Mouse (Mus musculus) natural killer cell, adult 2 months (primary cell): ENCODE measurements around the gene Ppp1r9a.

ENCODE experiments used
- DNase-seq, 2 experiments: peaks; one replicate each; pipeline ENCODE4 v3.0.0; 2022; ENCODE audit warnings: low spot score in 2 of 2

Ppp1r9a gene

DNA sequence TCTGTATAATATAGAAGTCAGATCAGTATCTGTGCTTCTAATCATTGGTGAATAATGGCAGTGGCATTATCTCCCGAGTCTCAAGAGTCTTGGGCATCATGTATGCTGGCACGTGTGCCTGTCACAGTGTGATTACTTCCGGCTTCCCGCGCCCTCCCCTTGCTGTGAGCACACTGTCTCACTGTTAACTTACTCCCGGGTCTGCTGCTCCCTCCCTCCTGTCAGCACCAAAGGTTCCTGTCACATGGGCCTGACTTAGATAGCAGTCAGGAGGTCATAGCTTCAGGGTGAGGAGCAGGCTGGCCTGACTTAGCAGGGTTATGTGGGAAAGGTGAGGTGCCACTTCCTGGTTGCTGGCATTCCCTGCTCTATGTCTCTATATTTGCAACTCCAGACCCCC lies 201.1 kb downstream of the Ppp1r9a start:
- DNase-seq: no peak

DNA sequence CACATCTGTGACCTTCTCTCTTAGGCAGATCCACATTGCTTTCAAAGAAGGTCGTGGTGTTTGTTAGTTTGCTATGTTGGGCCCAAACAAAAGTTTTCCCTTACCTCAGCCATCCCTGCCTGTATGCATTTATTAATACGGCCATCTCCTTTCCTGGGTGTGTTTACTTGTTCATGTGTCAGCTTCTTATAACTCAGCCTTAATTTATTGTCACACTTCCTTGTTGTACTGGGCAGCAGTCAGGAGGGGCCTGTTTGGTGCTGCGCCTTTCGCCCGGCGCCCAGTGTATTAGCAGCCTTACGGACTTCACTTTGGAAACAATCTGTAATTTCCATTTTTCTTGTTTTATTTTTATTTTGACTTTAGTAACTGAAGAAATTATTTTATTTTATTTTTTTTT lies 201.5 kb downstream of the Ppp1r9a start:
- DNase-seq: no peak

DNA sequence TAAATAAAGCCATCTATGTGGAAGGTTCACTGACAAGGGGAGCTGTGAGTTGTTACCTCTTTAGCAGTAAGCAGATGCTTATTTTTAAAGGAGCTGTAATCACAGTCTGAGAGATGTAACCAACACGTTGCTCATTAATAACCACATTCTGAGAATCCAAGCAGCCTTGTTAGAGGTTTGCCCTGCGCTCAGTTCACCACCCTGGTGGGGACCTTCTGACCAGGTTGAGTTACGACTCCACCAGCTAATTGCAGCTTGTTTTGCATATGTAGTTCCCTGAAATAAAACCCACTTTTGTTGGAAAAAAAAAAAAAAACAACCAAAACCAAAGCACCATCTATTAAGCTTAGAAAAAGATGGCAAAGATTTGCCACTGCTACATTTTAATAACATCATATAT lies 205.8 kb downstream of the Ppp1r9a start:
- no peak for DNase-seq

DNA sequence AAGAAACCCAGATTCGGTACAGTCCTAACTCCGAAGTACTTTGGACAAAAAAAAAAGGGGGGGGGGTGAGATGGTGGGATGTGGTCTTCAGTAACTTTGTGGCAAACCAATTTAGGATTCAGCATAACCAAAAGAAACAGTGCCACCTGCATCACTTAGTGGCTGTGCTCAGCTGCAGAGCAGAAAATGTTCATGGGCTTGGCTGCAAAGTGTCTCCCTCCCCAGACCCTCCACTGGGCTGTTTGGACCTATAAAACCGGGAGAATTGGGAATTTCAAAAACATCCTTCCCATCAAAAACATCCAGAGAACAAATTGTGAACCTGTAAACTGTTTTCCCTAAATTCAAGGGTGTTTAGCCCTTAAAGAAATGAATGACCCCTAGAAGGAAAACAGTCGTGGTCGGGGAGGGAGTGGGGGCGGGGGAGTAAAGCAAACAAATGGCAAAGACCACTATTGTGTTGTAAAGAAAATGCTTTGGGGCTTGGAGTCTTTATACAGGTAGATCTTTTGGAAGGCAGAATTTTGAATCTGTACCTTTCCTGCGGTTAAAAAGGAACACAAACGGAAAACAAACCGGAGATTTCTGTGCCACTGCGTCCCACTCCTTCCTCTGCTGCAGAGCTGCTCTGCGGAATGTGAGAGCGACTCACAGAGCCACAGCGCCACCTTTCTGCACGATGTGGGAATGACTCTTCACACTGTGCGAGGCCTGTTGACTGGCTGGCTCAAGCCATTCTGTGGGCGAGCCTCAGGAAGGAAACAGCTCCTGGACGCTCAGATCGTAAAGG lies 207.4 kb downstream of the Ppp1r9a start:
- DNase-seq: peak; percentile 46 to 48

- DNase-seq: no peak
Measured at GRCm38 (mm10) chr6:5110715-5111048, 208.0 kb downstream of the Ppp1r9a start.

DNA sequence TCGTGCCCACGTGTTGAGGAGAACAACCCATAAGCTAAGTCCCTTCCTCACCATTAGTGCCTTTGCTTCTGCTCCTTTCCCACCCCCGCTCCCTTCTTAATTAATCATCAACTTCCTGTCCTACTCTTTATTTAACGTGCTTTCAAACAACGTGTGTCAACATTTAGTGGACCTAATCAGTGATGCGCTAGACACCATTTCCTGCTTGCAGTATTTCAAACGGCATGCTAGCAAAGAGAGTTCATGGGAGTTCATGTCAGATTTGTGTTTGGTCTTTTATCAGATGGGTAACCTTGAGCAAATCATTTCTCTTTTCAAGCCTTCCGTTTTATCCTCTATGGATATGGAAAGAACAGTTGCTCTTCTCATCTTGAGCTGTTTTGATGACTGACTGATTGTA lies 210.4 kb downstream of the Ppp1r9a start:
- no peak for DNase-seq

GRCm38 (mm10) chr6:5113734-5114133 lies 211.0 kb downstream of the Ppp1r9a start:
- DNase-seq: no peak

DNA sequence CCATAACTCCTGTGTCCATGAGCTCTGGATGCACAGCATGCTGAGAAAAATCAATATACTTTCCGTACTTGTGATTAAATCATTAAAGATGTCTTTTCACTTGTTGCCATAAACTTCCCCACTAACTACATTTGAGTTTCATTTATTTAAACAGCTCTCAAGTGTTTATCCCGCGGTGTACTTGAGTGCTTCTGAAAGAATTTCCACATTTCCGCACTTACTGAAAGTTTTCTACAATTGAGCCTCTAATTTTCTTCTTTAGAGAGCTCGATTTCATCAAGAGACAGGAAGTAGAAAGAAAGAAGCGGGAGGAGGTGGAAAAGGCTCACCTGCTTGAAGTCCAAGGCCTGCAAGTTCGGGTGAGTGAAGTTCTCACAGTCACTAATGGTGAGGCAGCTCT lies 212.1 kb downstream of the Ppp1r9a start:
- DNase-seq: no peak

- DNase-seq: no peak
Measured at GRCm38 (mm10) chr6:5119181-5119910, 216.6 kb downstream of the Ppp1r9a start.

DNA sequence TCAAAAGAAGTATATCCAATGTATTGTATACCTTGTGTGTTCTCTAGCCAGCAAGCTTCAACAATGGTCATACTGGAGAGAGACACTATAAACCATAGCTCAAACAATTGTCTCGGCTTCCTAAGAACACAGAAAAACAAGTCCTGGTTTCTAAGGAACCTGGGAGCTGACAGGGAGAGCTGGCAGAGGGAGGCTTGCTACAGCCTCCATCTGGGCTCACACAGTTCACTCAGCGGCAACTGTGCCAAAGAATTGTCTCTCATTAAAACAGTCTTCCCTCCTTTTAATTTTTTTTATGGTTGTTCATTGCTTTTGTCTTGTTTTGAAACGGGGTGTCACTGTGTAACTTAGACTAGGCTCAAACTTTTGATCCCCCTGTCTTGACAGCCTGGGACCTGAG lies 217.5 kb downstream of the Ppp1r9a start:
- no peak for DNase-seq

DNA sequence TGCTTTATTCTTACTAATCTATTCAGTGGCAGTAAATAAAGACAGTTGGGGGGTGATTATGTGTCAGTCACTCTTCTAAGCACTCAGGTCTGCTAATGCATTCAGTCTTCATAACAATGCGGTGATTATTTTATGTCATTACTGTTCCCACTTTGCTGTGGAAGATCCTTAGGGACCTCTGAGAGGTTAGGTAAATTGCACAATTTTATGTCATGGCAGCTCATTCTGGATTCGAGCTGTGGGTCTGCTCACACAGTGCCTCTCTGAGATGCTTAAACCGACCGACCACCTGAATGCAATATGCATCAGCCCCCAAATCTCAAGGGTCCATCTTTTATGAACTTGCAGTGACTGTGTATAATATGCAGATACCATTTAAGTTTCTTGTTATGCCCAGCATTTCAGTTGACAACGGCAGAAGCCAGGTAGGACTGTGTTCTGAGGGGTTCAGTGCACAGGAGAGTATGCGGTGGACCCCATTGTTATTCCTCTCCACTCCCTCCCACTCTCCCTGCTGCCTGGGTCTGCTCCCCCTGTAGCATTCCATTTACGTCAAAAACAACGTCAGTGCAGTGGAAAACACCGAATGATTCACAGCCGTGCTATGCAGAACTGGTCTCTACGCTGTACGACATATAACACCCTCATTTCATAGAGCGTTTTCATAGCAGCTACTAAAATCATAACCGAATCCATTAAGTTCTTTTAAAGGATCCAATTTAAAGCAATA lies 226.8 kb downstream of the Ppp1r9a start:
- DNase-seq: no peak

DNA sequence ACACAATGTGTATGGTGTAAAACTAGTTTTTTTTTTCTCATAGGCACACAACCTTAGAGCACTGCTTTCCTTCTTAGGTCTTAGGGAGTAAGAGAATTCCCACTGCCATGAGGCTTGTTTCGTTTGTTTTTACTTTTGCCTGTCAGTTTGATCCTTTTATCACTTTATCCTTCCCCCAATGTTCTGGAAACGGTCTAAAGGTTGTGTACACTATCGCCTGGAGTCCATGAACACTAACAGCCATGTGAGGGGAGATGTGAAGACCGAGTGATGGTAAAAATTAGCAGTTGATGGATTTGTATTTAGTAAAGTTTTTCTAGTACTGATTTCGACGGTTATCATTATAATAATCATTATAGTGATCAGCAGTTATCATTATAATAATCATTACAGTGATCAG lies 232.3 kb downstream of the Ppp1r9a start:
- no peak for DNase-seq

DNA sequence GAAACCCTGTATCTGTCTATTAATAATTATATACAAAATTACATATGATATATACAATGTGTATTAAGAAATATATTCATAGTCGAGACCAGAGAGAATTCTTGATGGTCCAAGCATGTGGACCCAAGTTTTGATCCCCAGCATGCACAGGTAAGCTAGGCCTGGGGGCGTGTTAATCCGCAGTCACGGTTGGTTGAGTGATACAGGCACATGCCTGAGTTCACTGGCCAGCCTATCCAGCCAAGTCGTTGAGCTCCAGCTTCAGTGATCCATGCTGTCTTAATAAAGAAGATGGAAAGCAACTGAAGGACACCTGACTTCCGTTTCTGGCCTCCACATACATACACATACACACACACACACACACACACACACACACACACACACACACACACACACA lies 233.3 kb downstream of the Ppp1r9a start:
- no peak for DNase-seq

GRCm38 (mm10) chr6:5138875-5139631 lies 236.3 kb downstream of the Ppp1r9a start:
- no peak for DNase-seq

DNA sequence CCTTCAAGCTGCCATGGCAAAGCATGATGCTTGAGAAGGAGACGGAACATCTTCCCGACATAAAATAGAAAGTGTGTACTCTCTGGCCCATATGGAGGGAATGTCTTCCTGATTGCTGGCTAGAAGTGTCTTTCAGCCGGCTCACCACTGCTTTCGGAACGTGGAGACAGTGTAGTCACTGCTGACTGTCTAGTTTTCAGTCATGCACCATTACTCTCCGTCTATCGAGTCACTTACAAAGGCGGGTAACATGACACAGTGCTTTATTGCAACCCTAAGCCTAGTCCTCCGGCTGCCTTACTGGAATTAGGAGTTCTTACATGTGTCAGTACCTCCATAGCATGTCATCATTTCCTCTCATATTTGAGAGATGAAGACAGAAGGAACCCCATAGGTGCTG lies 236.9 kb downstream of the Ppp1r9a start:
- no peak for DNase-seq

DNA sequence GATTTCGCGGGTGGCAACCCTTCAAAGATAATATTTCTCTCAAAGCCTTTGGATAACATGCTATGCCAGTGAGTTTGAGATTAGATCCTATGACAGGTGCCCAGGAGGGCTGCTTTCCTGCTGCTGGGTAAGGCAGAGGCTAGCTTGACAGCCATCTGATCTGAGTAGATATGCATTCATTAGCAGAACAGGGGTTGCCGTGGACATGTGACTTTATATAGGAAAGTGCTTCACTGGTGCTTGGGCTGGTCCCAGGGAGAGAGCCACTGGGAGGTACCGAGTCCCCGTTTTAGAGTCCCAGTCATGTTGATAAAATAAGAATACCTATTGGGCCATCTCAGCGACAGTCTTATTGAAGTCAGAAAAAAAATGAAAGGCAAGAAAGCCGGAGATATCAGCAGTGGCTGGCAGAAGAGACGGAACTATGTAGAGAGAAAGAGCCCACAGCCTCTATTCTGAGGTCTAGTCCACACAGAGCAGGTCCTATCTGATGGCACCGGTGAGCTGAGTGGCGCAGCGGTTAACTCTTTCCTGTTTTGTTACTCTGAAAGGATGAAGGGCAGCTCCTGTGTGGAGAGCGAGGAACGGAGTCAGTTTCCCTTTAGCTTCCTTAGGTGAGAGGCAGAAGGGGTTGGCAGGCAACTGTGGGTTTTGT lies 244.9 kb downstream of the Ppp1r9a start:
- no peak for DNase-seq

DNA sequence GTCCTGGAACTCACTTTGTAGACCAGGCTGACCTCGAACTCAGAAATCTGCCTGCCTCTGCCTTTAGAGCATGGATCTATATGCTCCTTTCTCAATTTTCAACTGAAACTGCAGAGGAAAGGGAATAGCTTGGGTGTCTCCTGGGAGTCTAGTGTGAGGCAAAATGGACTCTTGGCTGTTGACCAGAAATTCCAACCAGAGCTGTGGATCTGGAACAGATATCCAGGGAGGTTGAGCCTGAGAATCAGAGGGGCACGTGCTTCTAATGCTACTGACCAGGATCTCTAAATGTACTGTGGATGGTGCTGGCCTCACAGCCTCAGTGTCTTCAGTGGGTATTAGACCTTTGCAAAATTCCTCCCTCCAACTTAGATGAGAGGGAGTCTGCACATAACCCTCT lies 247.2 kb downstream of the Ppp1r9a start:
- no peak for DNase-seq

DNA sequence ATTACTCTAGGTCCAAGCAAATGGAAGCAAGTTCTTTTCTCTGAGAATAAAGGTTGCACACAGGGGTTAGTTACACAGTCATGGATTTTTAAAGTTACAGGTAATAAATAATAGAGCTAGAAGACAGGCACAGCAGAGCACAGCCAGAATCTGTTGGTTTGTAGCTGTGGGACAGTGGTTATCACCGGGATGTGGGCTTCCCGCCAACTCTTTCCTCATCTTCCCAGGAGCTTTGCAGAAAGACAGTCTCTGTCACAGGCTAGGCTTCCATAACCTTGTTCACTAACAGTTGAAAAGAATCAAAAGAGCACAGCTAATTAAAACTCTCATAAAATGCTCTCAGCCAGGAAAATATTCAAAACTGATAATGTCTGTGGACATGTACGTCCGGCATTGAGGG lies 248.5 kb downstream of the Ppp1r9a start:
- no peak for DNase-seq

DNA sequence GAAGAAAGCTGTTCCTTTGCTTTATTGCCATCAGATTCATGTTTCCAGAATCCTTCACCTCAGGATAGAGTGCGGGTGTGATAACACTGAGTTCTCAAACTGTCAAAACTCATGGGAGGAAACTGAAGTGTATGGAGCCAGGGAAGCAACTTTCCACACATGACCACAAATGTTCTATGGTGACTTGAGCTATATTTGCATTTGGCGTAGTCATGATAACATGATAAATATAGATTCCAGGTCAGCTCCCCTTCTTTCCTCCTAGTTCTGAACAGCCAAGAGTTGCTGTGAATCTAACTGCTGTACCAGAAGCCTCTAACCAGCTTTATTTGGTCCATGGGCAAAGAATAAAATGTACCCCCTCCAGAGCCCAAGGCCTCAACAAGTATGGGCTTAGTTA lies 249.5 kb downstream of the Ppp1r9a start:
- DNase-seq: no peak

DNA sequence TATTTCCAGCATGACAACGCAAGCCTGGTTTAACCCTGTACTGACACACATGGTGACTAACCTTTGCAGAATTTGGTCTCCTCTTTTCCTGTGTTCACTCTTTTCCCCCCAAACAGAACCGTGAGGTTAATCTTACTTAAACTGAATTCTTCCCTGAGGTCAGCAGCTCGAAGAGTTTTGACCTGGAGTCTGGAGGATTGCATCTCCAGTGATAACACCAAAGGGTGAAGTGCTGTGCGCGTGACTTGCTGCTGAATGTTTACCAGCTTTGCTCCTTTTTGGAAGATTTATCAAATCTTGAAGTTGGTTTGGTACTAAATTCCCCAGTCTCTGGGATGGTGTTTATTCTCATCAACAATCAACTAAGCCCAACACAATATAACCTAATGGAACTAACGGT lies 252.1 kb downstream of the Ppp1r9a start:
- DNase-seq: no peak

DNA sequence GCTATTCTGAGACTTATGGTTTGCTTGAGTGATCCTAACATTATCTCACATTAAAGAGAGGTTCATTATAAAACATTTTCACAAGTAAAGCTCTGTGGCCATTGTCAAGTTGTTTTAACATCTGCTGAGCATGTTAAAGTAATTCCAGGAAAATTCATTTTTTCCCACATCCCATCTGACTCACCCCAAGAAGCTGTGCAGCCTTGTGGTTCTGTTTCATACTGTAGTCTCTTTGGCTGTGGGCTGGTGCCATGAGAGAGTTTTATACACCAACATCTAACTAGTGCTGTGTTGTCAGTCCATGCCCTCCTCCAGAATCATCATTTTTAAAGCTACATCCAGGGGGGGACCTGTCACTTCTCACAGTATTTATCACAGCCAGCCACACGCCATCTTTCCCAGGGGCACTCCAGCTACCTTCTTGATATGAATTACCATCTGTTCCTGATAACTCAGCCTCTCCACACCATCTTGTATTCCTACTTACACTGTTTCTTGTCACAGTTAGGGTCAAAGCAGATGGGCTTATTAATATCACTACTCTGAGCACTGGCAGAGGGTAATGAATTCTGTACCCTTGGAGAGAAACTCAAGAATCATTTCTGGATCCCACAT lies 252.7 kb downstream of the Ppp1r9a start:
- no peak for DNase-seq
